Mouse (Mus musculus) MN1 (cell line): Measurements from ENCODE around the gene Zbtb8b.
"Not testable (repeated sequence)": the region's sequence is repeated elsewhere in the genome, so short reads cannot be mapped to it uniquely, and the experiment has no call there.

Experiments used
- DNase-seq: peaks from one replicate; pipeline ENCODE4 v3.0.0-alpha.2; 2016; ENCODE audit warnings: low spot score

Zbtb8b gene

GRCm38 (mm10) chr4:129440340-129441063, at the start of gene Zbtb8b:
TSS of gene Zbtb8b (minus strand) at chr4:129440853.
- no peak for DNase-seq

GRCm38 (mm10) chr4:129481090-129481489, 40.4 kb upstream of the Zbtb8b start:
- no peak for DNase-seq

GRCm38 (mm10) chr4:129479863-129480262, 39.2 kb upstream of the Zbtb8b start:
- DNase-seq: no peak

- no peak for DNase-seq
These were observed 35.4 kb upstream of the Zbtb8b start for GRCm38 (mm10) chr4:129476047-129476446.

GRCm38 (mm10) chr4:129464286-129464815, 23.7 kb upstream of the Zbtb8b start:
- no peak for DNase-seq

- no peak for DNase-seq
These were observed 22.7 kb upstream of the Zbtb8b start for GRCm38 (mm10) chr4:129463097-129464059.

GRCm38 (mm10) chr4:129462118-129462517, 21.5 kb upstream of the Zbtb8b start:
- DNase-seq: peak; percentile 70

GRCm38 (mm10) chr4:129461183-129461960, 20.7 kb upstream of the Zbtb8b start, which contains the start of gene Bsdc1:
TSS of gene Bsdc1 (plus strand) at chr4:129461581.
- DNase-seq: peak; percentile 100

- DNase-seq: no peak
These were observed 20.2 kb upstream of the Zbtb8b start for GRCm38 (mm10) chr4:129460827-129461182.

GRCm38 (mm10) chr4:129459726-129460125, 19.1 kb upstream of the Zbtb8b start:
- no peak for DNase-seq

- DNase-seq: not testable (repeated sequence)
These were observed 16.7 kb upstream of the Zbtb8b start for GRCm38 (mm10) chr4:129457311-129457710.

- peak; percentile 32 for DNase-seq
These were observed 15.5 kb upstream of the Zbtb8b start for GRCm38 (mm10) chr4:129456126-129456525.

GRCm38 (mm10) chr4:129455265-129455664, 14.6 kb upstream of the Zbtb8b start:
- DNase-seq: peak; percentile 95

- DNase-seq: no peak
These were observed 11.0 kb upstream of the Zbtb8b start for GRCm38 (mm10) chr4:129451471-129452169.

- no peak for DNase-seq
These were observed 10.2 kb upstream of the Zbtb8b start for GRCm38 (mm10) chr4:129450851-129451250.

GRCm38 (mm10) chr4:129448713-129449112, 8.1 kb upstream of the Zbtb8b start:
- DNase-seq: no peak

GRCm38 (mm10) chr4:129447778-129448563, 7.3 kb upstream of the Zbtb8b start:
- DNase-seq: no peak

GRCm38 (mm10) chr4:129447360-129447759, 6.7 kb upstream of the Zbtb8b start:
- no peak for DNase-seq

- no peak for DNase-seq
These were observed 492 bp upstream of the Zbtb8b start for GRCm38 (mm10) chr4:129441145-129441544.

- DNase-seq: no peak
These were observed 22.3 kb downstream of the Zbtb8b start for GRCm38 (mm10) chr4:129418321-129418720.
